Mouse (Mus musculus): ENCODE measurements at regions not wholly inside any gene's neighbourhood (a gene's known extent, or its start where the extent isn't known, plus 50 kb on each side); places are given as distances from the start of the nearest gene placed in this dataset.

DNA sequence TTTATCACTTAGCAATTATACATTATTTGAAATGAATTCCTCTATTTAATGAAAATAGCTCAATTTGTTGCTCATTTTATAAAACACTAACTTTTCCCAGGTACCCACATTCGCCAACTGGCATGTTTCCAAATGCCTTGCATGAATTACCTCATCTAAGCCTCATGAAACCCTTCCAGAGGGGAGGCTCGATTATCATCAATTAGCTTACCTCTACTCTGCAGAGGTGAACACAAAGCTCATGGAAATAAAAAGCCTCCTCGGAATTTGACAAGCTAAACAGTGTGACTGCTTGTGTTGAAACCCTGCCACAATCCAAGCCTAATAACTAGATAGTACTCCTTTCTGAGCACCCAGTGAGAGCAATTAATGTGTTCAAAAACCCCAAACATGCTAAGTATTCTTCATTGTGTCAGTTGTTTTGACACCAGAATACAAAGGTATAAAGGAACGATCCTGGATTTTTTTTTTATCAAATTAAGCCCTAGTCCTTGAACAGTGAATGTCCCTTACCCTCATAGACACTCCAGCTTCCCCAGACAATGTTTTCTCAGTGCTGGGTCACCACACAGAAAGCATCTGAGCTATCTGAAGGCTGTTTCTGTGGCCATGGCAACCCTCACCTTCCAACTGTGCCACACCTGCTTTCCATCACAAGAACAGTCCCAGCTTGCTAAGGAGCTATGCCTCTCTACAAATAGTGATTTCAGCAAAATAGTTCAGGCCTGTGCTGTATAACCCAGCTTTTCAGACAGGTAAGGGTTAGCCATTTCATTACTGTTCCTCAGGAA is 530.4 kb downstream of the Rapgef2 start:
- TF ChIP-seq CTCF (conservative IDR thresholded peaks at IDR 0.05; ENCODE audit: low read length) (no peak), POU5F1 (IDR thresholded peaks at IDR 0.05; ENCODE audit: borderline replicate concordance, low read length) (no peak)
